Mouse (Mus musculus) G1E (cell line): Measurements from ENCODE around the gene Hes7. TPM values are rescaled to one million over a fixed set of nuclear protein-coding genes. Genes with fewer than 3 reads are reported as not detected.

Experiments used
- ATAC-seq: 2 replicates; pipeline ENCODE4 v1.8.0; 2016; ENCODE audit warnings: mild to moderate bottlenecking; ENCODE audit not compliant: insufficient number of reproducible peaks, poor library complexity, low FRiP score, severe bottlenecking; ENCODE audit errors: extremely low read depth
- DNase-seq: peaks from one replicate; pipeline ENCODE4 v3.0.0; 2012; ENCODE audit warnings: low spot score
- H3K27me3 ChIP-seq: 2 replicates; pipeline ENCODE4 v1.6.1; 2012; ENCODE audit warnings: mild to moderate bottlenecking, low read length, inconsistent platforms; ENCODE audit not compliant: insufficient read depth
- H3K36me3 ChIP-seq: replicated peaks from 2 replicates; pipeline ENCODE3; 2012; ENCODE audit warnings: mild to moderate bottlenecking, inconsistent platforms
- H3K4me1 ChIP-seq: 2 replicates; pipeline ENCODE4 v1.6.1; 2012; ENCODE audit warnings: low read depth, low read length, inconsistent platforms, mixed read lengths; ENCODE audit not compliant: insufficient read depth
- H3K4me3 ChIP-seq: 2 replicates; pipeline ENCODE4 v1.5.1; 2012; ENCODE audit warnings: low read depth, mild to moderate bottlenecking, inconsistent platforms, low read length, moderate library complexity, mixed read lengths
- H3K9me3 ChIP-seq: replicated peaks from 2 replicates; pipeline ENCODE4 v1.6.1; 2012; ENCODE audit warnings: inconsistent platforms
- CTCF ChIP-seq: IDR thresholded peaks from 2 replicates; pipeline ENCODE4 v1.5.1; 2012; ENCODE audit warnings: low read depth, low read length, inconsistent platforms, mixed read lengths
- GATA1 ChIP-seq: IDR thresholded peaks from 2 replicates; pipeline ENCODE4 v1.6.1; 2012; ENCODE audit warnings: borderline replicate concordance, low read length, inconsistent platforms, mixed read lengths
- GATA2 ChIP-seq: IDR thresholded peaks from 2 replicates; pipeline ENCODE4 v1.6.1; 2012; ENCODE audit warnings: low read depth, low read length, inconsistent platforms, borderline replicate concordance
- POLR2AphosphoS5 ChIP-seq: IDR thresholded peaks from 2 replicates; pipeline ENCODE4 v1.6.1; 2012; ENCODE audit warnings: low read depth, low read length, inconsistent platforms; ENCODE audit not compliant: insufficient replicate concordance
- TAL1 ChIP-seq: conservative IDR thresholded peaks from 2 replicates; pipeline ENCODE4 v1.6.1; 2012; ENCODE audit warnings: low read depth, low read length, inconsistent platforms, mixed read lengths
- polyA plus RNA-seq: library from polyadenylated mRNA; stranded (reverse); fragments of >175 nt; gene quantifications from 2 replicates; pipeline ENCODE4 v1.2.3, GENCODE M21; 2012
- total RNA-seq, 2 experiments: library from RNA; stranded (forward) in 1 of 2; stranded (reverse) in 1 of 2; fragments of 200-1000 nt in 1 of 2; fragments of >200 nt in 1 of 2; fragmentation: Nextera tagmentation in 1 of 2; gene quantifications; 2 replicates each; pipeline ENCODE4 v1.2.3; 2014 to 2017

Gene Hes7
- total and polyA plus RNA-seq, 3 experiments = 0.22 to 1.2 TPM; not detected in 1

GRCm38 (mm10) chr11:69121001-69121740, 967 bp downstream of the Hes7 start:
- Histone ChIP-seq H3K36me3 (no peaks in the 10 kb centered on the region), H3K4me1 (peaks cover 75% of the 10 kb centered on the region), H3K4me3 (peak overlapping the region; percentile 79), H3K27me3 (peaks cover 11% of the 10 kb centered on the region; the same call in 1 of the 2 replicates), H3K9me3 (no peaks in the 10 kb centered on the region)
- TF ChIP-seq TAL1 (no peak), POLR2AphosphoS5 (no peak), GATA1 (no peak), CTCF (no peak), GATA2 (no peak)
- ATAC-seq = no peak
- DNase-seq = no peak

GRCm38 (mm10) chr11:69121741-69122335, 1.6 kb downstream of the Hes7 start:
- Histone ChIP-seq H3K27me3 (peaks cover 11% of the 10 kb centered on the region), H3K4me1 (peaks cover 75% of the 10 kb centered on the region), H3K9me3 (no peaks in the 10 kb centered on the region), H3K4me3 (peak overlapping the region; percentile 79), H3K36me3 (no peaks in the 10 kb centered on the region)
- ATAC-seq = no peak
- no peak for TF ChIP-seq GATA2
- no peak for TF ChIP-seq GATA1
- TF ChIP-seq POLR2AphosphoS5 = no peak
- no peak for TF ChIP-seq TAL1
- TF ChIP-seq CTCF = no peak
- DNase-seq = no peak

- DNase-seq = peak; percentile 87
- Histone ChIP-seq H3K9me3 (no peaks in the 10 kb centered on the region), H3K4me3 (peak within 1 kb of the TSS; percentile 79), H3K4me1 (peaks cover 74% of the 10 kb centered on the region), H3K27me3 (peaks cover 16% of the 10 kb centered on the region), H3K36me3 (no peaks in the 10 kb centered on the region)
- TF ChIP-seq POLR2AphosphoS5 (no peak), GATA1 (no peak), TAL1 (no peak)
- ATAC-seq = 0 out of 2 replicates have a peak, but pooled peaks have one; percentile 5
These were observed 2.2 kb downstream of the Hes7 start, which contains the start of gene 9130213A22Rik for GRCm38 (mm10) chr11:69122336-69122951. TSS of gene 9130213A22Rik (minus strand) at chr11:69122589.

GRCm38 (mm10) chr11:69123056-69123692, 3.0 kb downstream of the Hes7 start:
- TF ChIP-seq POLR2AphosphoS5 (no peak), GATA2 (no peak), TAL1 (no peak), GATA1 (no peak), CTCF (no peak)
- DNase-seq (no peak), ATAC-seq (no peak)
- H3K4me3 ChIP-seq = peak overlapping the region; percentile 79
- H3K36me3 ChIP-seq = no peaks in the 10 kb centered on the region
- H3K27me3 ChIP-seq = peaks cover 17% of the 10 kb centered on the region
- no peaks in the 10 kb centered on the region for H3K9me3 ChIP-seq
- peaks cover 67% of the 10 kb centered on the region for H3K4me1 ChIP-seq

GRCm38 (mm10) chr11:69123693-69124497, 3.7 kb downstream of the Hes7 start:
- H3K4me3 ChIP-seq = peak overlapping the region; percentile 79
- DNase-seq (no peak), ATAC-seq (peak; percentile 17; the same call in 1 of the 2 replicates)
- H3K36me3 ChIP-seq = no peaks in the 10 kb centered on the region
- peaks cover 62% of the 10 kb centered on the region for H3K4me1 ChIP-seq
- H3K27me3 ChIP-seq = peaks cover 17% of the 10 kb centered on the region
- H3K9me3 ChIP-seq = no peaks in the 10 kb centered on the region
- TF ChIP-seq TAL1 (no peak), GATA1 (no peak), GATA2 (no peak), CTCF (no peak), POLR2AphosphoS5 (no peak)
